In the genomic region with DNA sequence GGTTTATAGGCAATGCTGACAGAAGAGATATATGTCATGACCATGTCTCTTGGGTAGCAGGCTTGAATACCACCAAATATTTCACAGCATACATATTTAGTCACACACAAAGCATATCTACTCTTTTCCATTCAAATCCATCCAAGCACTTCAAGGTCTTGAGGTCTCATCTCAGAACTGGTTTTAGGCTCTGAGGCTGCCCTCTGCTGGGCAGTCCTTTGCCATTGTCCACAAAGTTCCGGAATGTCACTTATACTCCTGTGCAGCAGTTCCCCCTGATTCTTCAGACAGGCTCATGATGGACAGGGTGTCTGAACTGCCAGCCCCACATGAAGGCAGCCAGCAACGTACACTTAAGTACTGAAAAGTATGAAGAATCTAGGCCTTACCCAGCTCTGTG, we compare ENCODE assay signal across 9 mouse cellular contexts. TPM values are rescaled to one million over a fixed set of nuclear protein-coding genes. Genes with fewer than 3 reads are reported as not detected.
DNase-seq lines count a peak whose midpoint lies in the region; ATAC-seq and TF ChIP-seq lines count a peak whose summit lies in the region.
"Had no signal": no experiment of that assay in that cellular context is flagged by ENCODE, and none has a peak within 500 bp of the region (broad histone marks: within the 10 kb centered on the region; RNA-seq: fewer than 3 reads in every experiment).

No protein-coding gene starts in this region.

- H3K36me3 ChIP-seq in lung, postnatal 0 days (ENCODE audit: insufficient read depth, low read length), result peaks cover 10% of the 10 kb centered on the region; the same call in 1 of the 2 replicates

- peak; percentile 56 for TF ChIP-seq CTCF in left cerebral cortex, adult 2 months (IDR thresholded peaks at IDR 0.05)
- TF ChIP-seq CTCF in cortical plate, adult 2 months (IDR thresholded peaks at IDR 0.05; ENCODE audit: extremely low read depth, insufficient read depth, low read length), result peak; percentile 41; the same call in 1 of the 2 replicates
- peak; percentile 77 for TF ChIP-seq CTCF in lung, postnatal 0 days (IDR thresholded peaks at IDR 0.05)

- H3K27me3 ChIP-seq in lung, postnatal 0 days (replicated peaks; ENCODE audit: insufficient read depth, low read length), result peaks cover 7% of the 10 kb centered on the region; the same call in 1 of the 2 replicates

- intact Hi-C loops in left cerebral cortex, adult 2 months (cut with DNase I), result no loop called here
- intact Hi-C loops in left cerebral cortex, postnatal 36 days (cut with DNase I), result no loop called here

- H3K4me1 ChIP-seq in cortical plate, adult 2 months (ENCODE audit: control insufficient read depth, insufficient read depth, low read length), result no peaks in the 10 kb centered on the region
- peaks cover 7% of the 10 kb centered on the region; the same call in 1 of the 2 replicates for H3K4me1 ChIP-seq in lung, postnatal 0 days (ENCODE audit: insufficient read depth, low read depth, low read length)

- DNase-seq in CD4-positive, CD25-positive, alpha-beta regulatory T cell, adult 2 months (ENCODE audit: low read depth, low spot score), result peak; percentile 57
- no peak for DNase-seq in left cerebral cortex, adult 2 months (ENCODE audit: extremely low spot score in 1 of 2, low spot score in 2 of 2)
- no peak for DNase-seq in left cerebral cortex, postnatal 36 days (ENCODE audit: low spot score in 2 of 2)
- DNase-seq in lung, postnatal 0 days (ENCODE audit: low spot score), result peak; percentile 63
- no peak for DNase-seq in c-Kit-positive CD71-positive TER-119-positive erythroid progenitor cells, embryonic 14.5 days (ENCODE audit: low spot score)
- no peak for DNase-seq in urinary bladder, postnatal 36 days (ENCODE audit: low spot score in 2 of 2)

- ATAC-seq in CD4-positive, CD25-positive, alpha-beta regulatory T cell, adult 4 months, result no peak
- ATAC-seq in lung, postnatal 0 days, result no peak

- no peaks in the 10 kb centered on the region for H3K9me3 ChIP-seq in lung, postnatal 0 days (ENCODE audit: low read length)
- H3K9me3 ChIP-seq: liver, embryonic 15.5 days had no signal

- H3K27ac ChIP-seq in left cerebral cortex, adult 2 months, result no peak overlapping the region
- no peak overlapping the region for H3K27ac ChIP-seq in cortical plate, adult 2 months (ENCODE audit: insufficient read depth, low read length)
- H3K27ac ChIP-seq in lung, postnatal 0 days (ENCODE audit: low read length), result no peak overlapping the region
- H3K27ac ChIP-seq: liver, embryonic 15.5 days had no signal

- no peak overlapping the region for H3K4me3 ChIP-seq in left cerebral cortex, adult 2 months
- H3K4me3 ChIP-seq in cortical plate, adult 2 months (ENCODE audit: insufficient read depth, low read length), result no peak overlapping the region
- no peak overlapping the region for H3K4me3 ChIP-seq in lung, postnatal 0 days (ENCODE audit: low read depth, low read length)
- H3K4me3 ChIP-seq: liver, embryonic 15.5 days had no signal

- no peak for TF ChIP-seq EP300 in lung, postnatal 0 days (IDR thresholded peaks at IDR 0.05)

- no peak overlapping the region for H3K4me2 ChIP-seq in lung, postnatal 0 days (replicated peaks; ENCODE audit: low read depth, low read length)
- H3K4me2 ChIP-seq: liver, embryonic 15.5 days had no signal

- no peak overlapping the region for H3K9ac ChIP-seq in lung, postnatal 0 days (replicated peaks; ENCODE audit: low read depth)
- H3K9ac ChIP-seq: liver, embryonic 15.5 days had no signal

- TF ChIP-seq POLR2A in cortical plate, adult 2 months (IDR thresholded peaks at IDR 0.05; ENCODE audit: extremely low read depth, insufficient read depth, low read length), result no peak

- WGBS in lung, postnatal 0 days, result 48% methylated on average over 2 of the region's 2 CpGs

RNA-seq across cellular contexts. Expression of gene Ccdc96, which starts 4.8 kb away (rescaled TPM):
- polyA plus RNA-seq in CD4-positive, CD25-positive, alpha-beta regulatory T cell, adult 4 months (2017; shearing (Covaris generic)), result not detected
- total RNA-seq in left cerebral cortex, adult 2 months (2021), result 1 to 10 TPM in 1 of 2 experiments, under 1 TPM in 1; 0.79 to 1.3 TPM
- total RNA-seq in left cerebral cortex, postnatal 36 days (2021), result 1 to 10 TPM; 1.0 to 1.1 TPM
- polyA plus RNA-seq in cortical plate, adult 2 months (2012; rRNA removed), result 0.98 and 1.0 TPM in 2 replicates
- 2.1 and 2.8 TPM in 2 replicates for polyA plus RNA-seq in lung, postnatal 0 days (2015; fragmentation: Nextera tagmentation; extraction: Ambion mirVana)

RNA-seq across cellular contexts. Expression of gene Tada2b, which starts 5.1 kb away (rescaled TPM):
- polyA plus RNA-seq in CD4-positive, CD25-positive, alpha-beta regulatory T cell, adult 4 months (2017; shearing (Covaris generic)), result 1 to 10 TPM; 3.0 to 3.9 TPM
- 10 to 100 TPM; 30.2 to 31.9 TPM for total RNA-seq in left cerebral cortex, adult 2 months (2021)
- 10 to 100 TPM; 27.8 to 28.2 TPM for total RNA-seq in left cerebral cortex, postnatal 36 days (2021)
- polyA plus RNA-seq in cortical plate, adult 2 months (2012; rRNA removed), result 17.2 and 17.3 TPM in 2 replicates
- polyA plus RNA-seq in lung, postnatal 0 days (2015; fragmentation: Nextera tagmentation; extraction: Ambion mirVana), result 1.9 and 2.2 TPM in 2 replicates

RNA-seq across cellular contexts. Expression of gene Grpel1, which starts 24.4 kb away (rescaled TPM):
- polyA plus RNA-seq in CD4-positive, CD25-positive, alpha-beta regulatory T cell, adult 4 months (2017; shearing (Covaris generic)), result 10 to 100 TPM; 40.4 to 41.8 TPM
- 10 to 100 TPM; 21.0 to 22.4 TPM for total RNA-seq in left cerebral cortex, adult 2 months (2021)
- 10 to 100 TPM; 21.1 to 22.9 TPM for total RNA-seq in left cerebral cortex, postnatal 36 days (2021)
- 22.5 and 22.9 TPM in 2 replicates for polyA plus RNA-seq in cortical plate, adult 2 months (2012; rRNA removed)
- polyA plus RNA-seq in lung, postnatal 0 days (2015; fragmentation: Nextera tagmentation; extraction: Ambion mirVana), result 35.1 and 35.8 TPM in 2 replicates

Comparison
In these comparisons a context has a peak if more than half of its experiments do, and no peak if none do; other contexts are left out.
1. DNase-seq: peak in CD4-positive, CD25-positive, alpha-beta regulatory T cell, adult 2 months (single experiment) and lung, postnatal 0 days (single experiment); none in left cerebral cortex, adult 2 months (0 of 2), left cerebral cortex, postnatal 36 days (0 of 2), c-Kit-positive CD71-positive TER-119-positive erythroid progenitor cells, embryonic 14.5 days (single experiment) and urinary bladder, postnatal 36 days (0 of 2).
2. Peak in every context shown above with its lines, with median percentiles within 50 percentile points of each other: CTCF ChIP-seq.